In the genomic region with DNA sequence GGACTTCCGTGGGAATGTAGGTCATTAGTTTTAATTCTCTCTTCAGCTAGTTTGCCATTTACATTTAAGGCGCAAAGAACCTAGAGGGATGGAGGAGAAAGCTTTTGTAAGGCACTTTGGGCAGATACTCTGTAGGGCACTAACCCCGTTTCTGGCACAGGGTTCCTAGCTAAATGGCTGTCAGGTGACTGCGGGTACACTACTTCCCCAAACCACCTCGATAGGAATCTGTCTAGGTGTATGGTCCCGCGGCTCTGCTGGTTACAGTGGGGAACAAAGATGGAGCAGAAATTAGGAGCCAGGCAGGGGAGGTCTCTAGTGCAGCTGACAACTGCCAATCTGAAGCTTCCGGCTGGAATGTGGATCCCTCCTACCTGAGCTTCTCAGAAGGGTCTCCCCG, we compare ENCODE assay signal across 8 mouse cellular contexts. TPM values are rescaled to one million over a fixed set of nuclear protein-coding genes. Genes with fewer than 3 reads are reported as not detected.
DNase-seq lines count a peak whose midpoint lies in the region; ATAC-seq and TF ChIP-seq lines count a peak whose summit lies in the region.

No protein-coding gene starts in this region.

- H3K27ac ChIP-seq in kidney, embryonic 16.5 days (ENCODE audit: low read length): no peak overlapping the region
- no peak overlapping the region for H3K27ac ChIP-seq in embryonic facial prominence, embryonic 10.5 days (replicated peaks)
- no peak overlapping the region for H3K27ac ChIP-seq in intestine, embryonic 14.5 days (ENCODE audit: low read depth)
- peak overlapping the region; percentile 82; the same call in 1 of the 2 replicates for H3K27ac ChIP-seq in midbrain, postnatal 0 days (ENCODE audit: low read depth, low read length)

- no peaks in the 10 kb centered on the region for H3K27me3 ChIP-seq in kidney, embryonic 16.5 days (ENCODE audit: insufficient read depth, low read length)
- peaks cover 21% of the 10 kb centered on the region for H3K27me3 ChIP-seq in embryonic facial prominence, embryonic 10.5 days (replicated peaks; ENCODE audit: low read depth, poor library complexity, severe bottlenecking)
- H3K27me3 ChIP-seq in intestine, embryonic 14.5 days (replicated peaks; ENCODE audit: control insufficient read depth, insufficient read depth, low read length): no peaks in the 10 kb centered on the region
- H3K27me3 ChIP-seq in midbrain, postnatal 0 days (ENCODE audit: insufficient read depth, low read length): 0 out of 2 replicates have a peak, but pooled peaks cover 3% of the 10 kb centered on the region

- H3K4me2 ChIP-seq in kidney, embryonic 16.5 days (replicated peaks; ENCODE audit: low read depth, low read length): peak overlapping the region; percentile 78
- peak overlapping the region; percentile 63 for H3K4me2 ChIP-seq in intestine, embryonic 14.5 days (ENCODE audit: low read length)
- H3K4me2 ChIP-seq in midbrain, postnatal 0 days (ENCODE audit: low read depth, low read length, poor library complexity, severe bottlenecking): peak overlapping the region; percentile 93

- no peaks in the 10 kb centered on the region for H3K9me3 ChIP-seq in kidney, embryonic 16.5 days (ENCODE audit: low read length)
- no peaks in the 10 kb centered on the region for H3K9me3 ChIP-seq in embryonic facial prominence, embryonic 10.5 days
- no peaks in the 10 kb centered on the region for H3K9me3 ChIP-seq in intestine, embryonic 14.5 days (ENCODE audit: control insufficient read depth, low read length)
- no peaks in the 10 kb centered on the region for H3K9me3 ChIP-seq in midbrain, postnatal 0 days (ENCODE audit: low read length)

- peaks cover 28% of the 10 kb centered on the region for H3K4me1 ChIP-seq in kidney, embryonic 16.5 days (ENCODE audit: insufficient read depth, low read length)
- H3K4me1 ChIP-seq in embryonic facial prominence, embryonic 10.5 days: peaks cover 50% of the 10 kb centered on the region
- peaks cover 21% of the 10 kb centered on the region for H3K4me1 ChIP-seq in intestine, embryonic 14.5 days (replicated peaks; ENCODE audit: control insufficient read depth, insufficient read depth, low read length)
- H3K4me1 ChIP-seq in midbrain, postnatal 0 days (ENCODE audit: insufficient read depth, low read length): peaks cover 10% of the 10 kb centered on the region; the same call in 1 of the 2 replicates

- peaks cover 6% of the 10 kb centered on the region; the same call in 1 of the 2 replicates for H3K36me3 ChIP-seq in kidney, embryonic 16.5 days (ENCODE audit: insufficient read depth, low read length)
- H3K36me3 ChIP-seq in embryonic facial prominence, embryonic 10.5 days (replicated peaks): peaks cover 17% of the 10 kb centered on the region
- H3K36me3 ChIP-seq in intestine, embryonic 14.5 days (ENCODE audit: control insufficient read depth, insufficient read depth, low read length): peaks cover 5% of the 10 kb centered on the region
- peaks cover 11% of the 10 kb centered on the region for H3K36me3 ChIP-seq in midbrain, postnatal 0 days (ENCODE audit: insufficient read depth, low read length)

- ATAC-seq in kidney, embryonic 16.5 days (ENCODE audit: low FRiP score, low TSS enrichment): no peak
- no peak for ATAC-seq in intestine, embryonic 14.5 days (replicated peaks; ENCODE audit: low FRiP score, low TSS enrichment, low read depth)
- no peak for ATAC-seq in midbrain, postnatal 0 days (ENCODE audit: low FRiP score)
- no peak for ATAC-seq in CD4-positive, CD25-positive, alpha-beta regulatory T cell, adult 4 months
- ATAC-seq in activated CD4-positive, CD25-positive, alpha-beta regulatory T cell, adult 4 months: no peak

- TF ChIP-seq CTCF in midbrain, postnatal 0 days (IDR thresholded peaks at IDR 0.05): no peak

- H3K9ac ChIP-seq in kidney, embryonic 16.5 days (replicated peaks; ENCODE audit: low read length): peak overlapping the region; percentile 87
- peak overlapping the region; percentile 85 for H3K9ac ChIP-seq in intestine, embryonic 14.5 days (ENCODE audit: low read length)
- H3K9ac ChIP-seq in midbrain, postnatal 0 days (replicated peaks; ENCODE audit: low read length, poor library complexity, severe bottlenecking): peak overlapping the region; percentile 93

- no peak for DNase-seq in kidney, adult 8-10 months
- no peak for DNase-seq in embryonic facial prominence, embryonic 10.5 days (ENCODE audit: low spot score)
- no peak for DNase-seq in intestine, embryonic 14.5 days (ENCODE audit: low spot score)
- DNase-seq in midbrain, postnatal 0 days (ENCODE audit: low spot score): no peak
- no peak for DNase-seq in spleen, adult 12 weeks (ENCODE audit: low spot score)

- H3K4me3 ChIP-seq in kidney, embryonic 16.5 days (ENCODE audit: low read length): peak overlapping the region; percentile 87
- peak overlapping the region; percentile 85 for H3K4me3 ChIP-seq in embryonic facial prominence, embryonic 10.5 days
- peak overlapping the region; percentile 86 for H3K4me3 ChIP-seq in intestine, embryonic 14.5 days (ENCODE audit: low read depth, low read length)
- peak overlapping the region; percentile 87 for H3K4me3 ChIP-seq in midbrain, postnatal 0 days (ENCODE audit: low read depth, low read length)

- 15% methylated on average over 9 of the region's 9 CpGs for WGBS in kidney, embryonic 16.5 days
- 15% methylated on average over 9 of the region's 9 CpGs for WGBS in embryonic facial prominence, embryonic 10.5 days
- WGBS in intestine, embryonic 14.5 days: 16% methylated on average over 9 of the region's 9 CpGs
- WGBS in midbrain, postnatal 0 days: 14% methylated on average over 9 of the region's 9 CpGs

RNA-seq across cellular contexts. Expression of a gene that starts 1.3 kb away (rescaled TPM):
- 8.5 and 8.9 TPM in 2 replicates for polyA plus RNA-seq in kidney, embryonic 16.5 days (2015; fragmentation: Nextera tagmentation; extraction: Ambion mirVana)
- 7.3 and 7.4 TPM in 2 replicates for polyA plus RNA-seq in embryonic facial prominence, embryonic 10.5 days (2016; fragmentation: Nextera tagmentation; extraction: Ambion mirVana)
- polyA plus RNA-seq in intestine, embryonic 14.5 days (2014; fragmentation: Nextera tagmentation; extraction: Ambion mirVana): 9.3 and 9.9 TPM in 2 replicates
- total RNA-seq in midbrain, postnatal 0 days (2014; rRNA removed): 33.4 and 35.5 TPM in 2 replicates
- polyA plus RNA-seq in midbrain, postnatal 0 days (2015; fragmentation: Nextera tagmentation; extraction: Ambion mirVana): 8.9 and 10.3 TPM in 2 replicates
- 10 to 100 TPM; 11.8 to 22.1 TPM for polyA plus RNA-seq in CD4-positive, CD25-positive, alpha-beta regulatory T cell, adult 4 months (2017; shearing (Covaris generic))
- polyA plus RNA-seq in activated CD4-positive, CD25-positive, alpha-beta regulatory T cell, adult 4 months (2017; shearing (Covaris generic)): 10 to 100 TPM; 11.1 to 11.3 TPM

RNA-seq across cellular contexts. Expression of a gene that starts 30.8 kb away (rescaled TPM):
- 264 and 294 TPM in 2 replicates for polyA plus RNA-seq in kidney, embryonic 16.5 days (2015; fragmentation: Nextera tagmentation; extraction: Ambion mirVana)
- polyA plus RNA-seq in embryonic facial prominence, embryonic 10.5 days (2016; fragmentation: Nextera tagmentation; extraction: Ambion mirVana): 414 and 440 TPM in 2 replicates
- polyA plus RNA-seq in intestine, embryonic 14.5 days (2014; fragmentation: Nextera tagmentation; extraction: Ambion mirVana): 398 and 414 TPM in 2 replicates
- total RNA-seq in midbrain, postnatal 0 days (2014; rRNA removed): 59.7 and 67.5 TPM in 2 replicates
- polyA plus RNA-seq in midbrain, postnatal 0 days (2015; fragmentation: Nextera tagmentation; extraction: Ambion mirVana): 341 and 344 TPM in 2 replicates
- polyA plus RNA-seq in CD4-positive, CD25-positive, alpha-beta regulatory T cell, adult 4 months (2017; shearing (Covaris generic)): 100 to 1,000 TPM in 1 of 2 experiments, 10 to 100 TPM in 1; 92.3 to 119 TPM
- polyA plus RNA-seq in activated CD4-positive, CD25-positive, alpha-beta regulatory T cell, adult 4 months (2017; shearing (Covaris generic)): 100 to 1,000 TPM; 105 to 132 TPM

RNA-seq across cellular contexts. Expression of a gene that starts 31.0 kb away (rescaled TPM):
- polyA plus RNA-seq in kidney, embryonic 16.5 days (2015; fragmentation: Nextera tagmentation; extraction: Ambion mirVana): 10.1 and 11.9 TPM in 2 replicates
- polyA plus RNA-seq in embryonic facial prominence, embryonic 10.5 days (2016; fragmentation: Nextera tagmentation; extraction: Ambion mirVana): 8.0 and 8.2 TPM in 2 replicates
- 7.4 and 8.2 TPM in 2 replicates for polyA plus RNA-seq in intestine, embryonic 14.5 days (2014; fragmentation: Nextera tagmentation; extraction: Ambion mirVana)
- total RNA-seq in midbrain, postnatal 0 days (2014; rRNA removed): 9.5 and 11.7 TPM in 2 replicates
- 15.9 and 21.6 TPM in 2 replicates for polyA plus RNA-seq in midbrain, postnatal 0 days (2015; fragmentation: Nextera tagmentation; extraction: Ambion mirVana)
- polyA plus RNA-seq in CD4-positive, CD25-positive, alpha-beta regulatory T cell, adult 4 months (2017; shearing (Covaris generic)): 10 to 100 TPM in 1 of 2 experiments, 1 to 10 TPM in 1; 4.1 to 10.1 TPM
- 1 to 10 TPM; 7.0 to 7.3 TPM for polyA plus RNA-seq in activated CD4-positive, CD25-positive, alpha-beta regulatory T cell, adult 4 months (2017; shearing (Covaris generic))

RNA-seq across cellular contexts. Expression of a gene that starts 35.1 kb away (rescaled TPM):
- 254 and 260 TPM in 2 replicates for polyA plus RNA-seq in kidney, embryonic 16.5 days (2015; fragmentation: Nextera tagmentation; extraction: Ambion mirVana)
- 280 and 287 TPM in 2 replicates for polyA plus RNA-seq in embryonic facial prominence, embryonic 10.5 days (2016; fragmentation: Nextera tagmentation; extraction: Ambion mirVana)
- 244 and 264 TPM in 2 replicates for polyA plus RNA-seq in intestine, embryonic 14.5 days (2014; fragmentation: Nextera tagmentation; extraction: Ambion mirVana)
- 197 and 205 TPM in 2 replicates for total RNA-seq in midbrain, postnatal 0 days (2014; rRNA removed)
- polyA plus RNA-seq in midbrain, postnatal 0 days (2015; fragmentation: Nextera tagmentation; extraction: Ambion mirVana): 160 and 168 TPM in 2 replicates
- polyA plus RNA-seq in CD4-positive, CD25-positive, alpha-beta regulatory T cell, adult 4 months (2017; shearing (Covaris generic)): 100 to 1,000 TPM; 224 to 263 TPM
- polyA plus RNA-seq in activated CD4-positive, CD25-positive, alpha-beta regulatory T cell, adult 4 months (2017; shearing (Covaris generic)): 100 to 1,000 TPM; 241 to 298 TPM

RNA-seq across cellular contexts. Expression of a gene that starts 47.3 kb away (rescaled TPM):
- 51.7 and 52.5 TPM in 2 replicates for polyA plus RNA-seq in kidney, embryonic 16.5 days (2015; fragmentation: Nextera tagmentation; extraction: Ambion mirVana)
- 57.7 and 61.8 TPM in 2 replicates for polyA plus RNA-seq in embryonic facial prominence, embryonic 10.5 days (2016; fragmentation: Nextera tagmentation; extraction: Ambion mirVana)
- 49.4 and 50.0 TPM in 2 replicates for polyA plus RNA-seq in intestine, embryonic 14.5 days (2014; fragmentation: Nextera tagmentation; extraction: Ambion mirVana)
- total RNA-seq in midbrain, postnatal 0 days (2014; rRNA removed): 53.5 and 57.5 TPM in 2 replicates
- 44.5 and 45.5 TPM in 2 replicates for polyA plus RNA-seq in midbrain, postnatal 0 days (2015; fragmentation: Nextera tagmentation; extraction: Ambion mirVana)
- 1 to 10 TPM; 3.5 to 9.6 TPM for polyA plus RNA-seq in CD4-positive, CD25-positive, alpha-beta regulatory T cell, adult 4 months (2017; shearing (Covaris generic))
- polyA plus RNA-seq in activated CD4-positive, CD25-positive, alpha-beta regulatory T cell, adult 4 months (2017; shearing (Covaris generic)): 1 to 10 TPM; 7.4 to 8.1 TPM
